17 mouse cellular contexts compared by ENCODE assay signal in genomic region chr3:138096263-138097028, GRCm38 (mm10). TPM values are rescaled to one million over a fixed set of nuclear protein-coding genes. Genes with fewer than 3 reads are reported as not detected.
DNase-seq lines count a peak whose midpoint lies in the region; ATAC-seq lines count a peak whose summit lies in the region.
"Had no signal": no experiment of that assay in that cellular context is flagged by ENCODE, and none has a peak within 500 bp of the region (broad histone marks: within the 10 kb centered on the region; RNA-seq: fewer than 3 reads in every experiment).

No protein-coding gene starts in this region.

- H3K4me1 ChIP-seq in hindbrain, embryonic 16.5 days (ENCODE audit: control insufficient read depth, insufficient read depth, low read depth, low read length): no peaks in the 10 kb centered on the region
- H3K4me1 ChIP-seq in hindbrain, embryonic 12.5 days: no peaks in the 10 kb centered on the region
- H3K4me1 ChIP-seq in lung, embryonic 16.5 days (replicated peaks; ENCODE audit: control insufficient read depth, insufficient read depth, low read length): peaks cover 10% of the 10 kb centered on the region
- peaks cover 26% of the 10 kb centered on the region for H3K4me1 ChIP-seq in embryonic facial prominence, embryonic 13.5 days
- H3K4me1 ChIP-seq: forebrain, embryonic 13.5 days; limb, embryonic 15.5 days; midbrain, embryonic 12.5 days; neural tube, embryonic 13.5 days had no signal

- no peak overlapping the region for H3K27ac ChIP-seq in hindbrain, embryonic 16.5 days (ENCODE audit: low read depth, low read length)
- H3K27ac ChIP-seq in hindbrain, embryonic 12.5 days: no peak overlapping the region
- H3K27ac ChIP-seq in lung, embryonic 16.5 days (ENCODE audit: low read length): peak overlapping the region; percentile 56; the same call in 1 of the 2 replicates
- peak overlapping the region; percentile 78 for H3K27ac ChIP-seq in embryonic facial prominence, embryonic 13.5 days
- H3K27ac ChIP-seq: forebrain, embryonic 13.5 days; kidney, postnatal 0 days; limb, embryonic 15.5 days; midbrain, embryonic 12.5 days; neural tube, embryonic 13.5 days had no signal

- no peak overlapping the region for H3K4me3 ChIP-seq in hindbrain, embryonic 16.5 days (ENCODE audit: low read length)
- H3K4me3 ChIP-seq in hindbrain, embryonic 12.5 days: no peak overlapping the region
- H3K4me3 ChIP-seq in lung, embryonic 16.5 days (ENCODE audit: low read length): no peak overlapping the region
- no peak overlapping the region for H3K4me3 ChIP-seq in embryonic facial prominence, embryonic 13.5 days
- H3K4me3 ChIP-seq: forebrain, embryonic 13.5 days; limb, embryonic 15.5 days; midbrain, embryonic 12.5 days; neural tube, embryonic 13.5 days had no signal

- no peaks in the 10 kb centered on the region for H3K27me3 ChIP-seq in hindbrain, embryonic 16.5 days (replicated peaks; ENCODE audit: control insufficient read depth, insufficient read depth, low read length)
- no peaks in the 10 kb centered on the region for H3K27me3 ChIP-seq in hindbrain, embryonic 12.5 days
- H3K27me3 ChIP-seq in lung, embryonic 16.5 days (ENCODE audit: control insufficient read depth, insufficient read depth, low read depth, low read length): no peaks in the 10 kb centered on the region
- H3K27me3 ChIP-seq in embryonic facial prominence, embryonic 13.5 days: no peaks in the 10 kb centered on the region
- H3K27me3 ChIP-seq: forebrain, embryonic 13.5 days; limb, embryonic 15.5 days; midbrain, embryonic 12.5 days; neural tube, embryonic 13.5 days had no signal

- ATAC-seq in hindbrain, embryonic 16.5 days: 0 out of 2 replicates have a peak, but pooled peaks have one; percentile 40
- no peak for ATAC-seq in hindbrain, embryonic 12.5 days (ENCODE audit: low FRiP score)
- ATAC-seq in lung, embryonic 16.5 days (ENCODE audit: low read depth): no peak
- ATAC-seq in embryonic facial prominence, embryonic 13.5 days (ENCODE audit: insufficient number of reproducible peaks, insufficient read depth, low FRiP score, low TSS enrichment, low read depth): no peak

- H3K36me3 ChIP-seq in hindbrain, embryonic 16.5 days (ENCODE audit: control insufficient read depth, insufficient read depth, low read length): no peaks in the 10 kb centered on the region
- no peaks in the 10 kb centered on the region for H3K36me3 ChIP-seq in hindbrain, embryonic 12.5 days
- no peaks in the 10 kb centered on the region for H3K36me3 ChIP-seq in lung, embryonic 16.5 days (ENCODE audit: control insufficient read depth, insufficient read depth, low read length)
- no peaks in the 10 kb centered on the region for H3K36me3 ChIP-seq in embryonic facial prominence, embryonic 13.5 days
- H3K36me3 ChIP-seq: limb, embryonic 15.5 days; midbrain, embryonic 12.5 days; neural tube, embryonic 13.5 days had no signal

- H3K9me3 ChIP-seq in hindbrain, embryonic 16.5 days (ENCODE audit: control insufficient read depth, low read length): no peaks in the 10 kb centered on the region
- H3K9me3 ChIP-seq in hindbrain, embryonic 12.5 days (replicated peaks): no peaks in the 10 kb centered on the region
- H3K9me3 ChIP-seq in lung, embryonic 16.5 days (ENCODE audit: control insufficient read depth, low read length): no peaks in the 10 kb centered on the region
- no peaks in the 10 kb centered on the region for H3K9me3 ChIP-seq in embryonic facial prominence, embryonic 13.5 days
- H3K9me3 ChIP-seq: forebrain, embryonic 13.5 days; limb, embryonic 15.5 days; midbrain, embryonic 12.5 days; neural tube, embryonic 13.5 days had no signal

- H3K4me2 ChIP-seq in hindbrain, embryonic 16.5 days (ENCODE audit: low read length): no peak overlapping the region
- no peak overlapping the region for H3K4me2 ChIP-seq in hindbrain, embryonic 12.5 days (replicated peaks)
- H3K4me2 ChIP-seq in lung, embryonic 16.5 days (ENCODE audit: low read depth, low read length): no peak overlapping the region
- H3K4me2 ChIP-seq in embryonic facial prominence, embryonic 13.5 days: no peak overlapping the region
- H3K4me2 ChIP-seq: forebrain, embryonic 13.5 days; limb, embryonic 15.5 days; midbrain, embryonic 12.5 days; neural tube, embryonic 13.5 days had no signal

- 77% methylated on average over 19 of the region's 19 CpGs for WGBS in hindbrain, embryonic 16.5 days
- WGBS in hindbrain, embryonic 12.5 days: 82% methylated on average over 19 of the region's 19 CpGs
- WGBS in lung, embryonic 16.5 days: 79% methylated on average over 19 of the region's 19 CpGs
- WGBS in embryonic facial prominence, embryonic 13.5 days: 89% methylated on average over 19 of the region's 19 CpGs

- no peak for DNase-seq in lung, adult 18-20 months
- DNase-seq in adrenal gland, postnatal 10 days: peak; percentile 41
- DNase-seq in cerebellum, adult 11-12 months: no peak
- DNase-seq: lung, postnatal 36 days had no signal

- H3K9ac ChIP-seq in hindbrain, embryonic 16.5 days (ENCODE audit: low read depth, low read length): no peak overlapping the region
- no peak overlapping the region for H3K9ac ChIP-seq in hindbrain, embryonic 12.5 days
- no peak overlapping the region for H3K9ac ChIP-seq in lung, embryonic 16.5 days (ENCODE audit: low read length)
- no peak overlapping the region for H3K9ac ChIP-seq in embryonic facial prominence, embryonic 13.5 days
- H3K9ac ChIP-seq: forebrain, embryonic 13.5 days; limb, embryonic 15.5 days; midbrain, embryonic 12.5 days; neural tube, embryonic 13.5 days had no signal

RNA-seq across cellular contexts. Expression of gene Gm5105, which starts 29.3 kb away (rescaled TPM):
- 0.10 and 0.20 TPM in 2 replicates for polyA plus RNA-seq in hindbrain, embryonic 16.5 days (2015; fragmentation: Nextera tagmentation; extraction: Ambion mirVana)
- polyA plus RNA-seq in hindbrain, embryonic 12.5 days (2016; fragmentation: Nextera tagmentation; extraction: Ambion mirVana): not detected in 2 replicates
- polyA plus RNA-seq in lung, embryonic 16.5 days (2015; fragmentation: Nextera tagmentation; extraction: Ambion mirVana): 0.11 TPM in 1 of 2 replicates, not detected in the other
- total RNA-seq in adrenal gland, postnatal 10 days (2021): under 1 TPM in 1 of 2 experiments, not detected in 1; 0.33 TPM
- polyA plus RNA-seq in embryonic facial prominence, embryonic 13.5 days (2015; fragmentation: Nextera tagmentation; extraction: Ambion mirVana): 0.40 TPM in 1 of 2 replicates, not detected in the other
- total RNA-seq: common myeloid progenitor, adult 5-6 weeks; left cerebral cortex, postnatal 10 days had no signal
- polyA plus RNA-seq: forebrain, embryonic 13.5 days; midbrain, embryonic 12.5 days; stomach, embryonic 14.5 days; thymus, postnatal 0 days had no signal

RNA-seq across cellular contexts. Expression of gene 1110002E22Rik, which starts 31.6 kb away (rescaled TPM):
- polyA plus RNA-seq in hindbrain, embryonic 16.5 days (2015; fragmentation: Nextera tagmentation; extraction: Ambion mirVana): 0.06 and 0.40 TPM in 2 replicates
- 0.42 and 0.45 TPM in 2 replicates for polyA plus RNA-seq in hindbrain, embryonic 12.5 days (2016; fragmentation: Nextera tagmentation; extraction: Ambion mirVana)
- polyA plus RNA-seq in lung, embryonic 16.5 days (2015; fragmentation: Nextera tagmentation; extraction: Ambion mirVana): 0.65 and 0.88 TPM in 2 replicates
- 10 to 100 TPM in 1 of 2 experiments, 1 to 10 TPM in 1; 2.5 to 11.6 TPM for total RNA-seq in adrenal gland, postnatal 10 days (2021)
- polyA plus RNA-seq in embryonic facial prominence, embryonic 13.5 days (2015; fragmentation: Nextera tagmentation; extraction: Ambion mirVana): 0.40 and 0.41 TPM in 2 replicates
- total RNA-seq: common myeloid progenitor, adult 5-6 weeks had no signal

RNA-seq across cellular contexts. Expression of gene Trmt10a, which starts 46.8 kb away (rescaled TPM):
- polyA plus RNA-seq in hindbrain, embryonic 16.5 days (2015; fragmentation: Nextera tagmentation; extraction: Ambion mirVana): 6.4 and 7.9 TPM in 2 replicates
- polyA plus RNA-seq in hindbrain, embryonic 12.5 days (2016; fragmentation: Nextera tagmentation; extraction: Ambion mirVana): 11.8 and 11.9 TPM in 2 replicates
- 9.9 and 11.4 TPM in 2 replicates for polyA plus RNA-seq in lung, embryonic 16.5 days (2015; fragmentation: Nextera tagmentation; extraction: Ambion mirVana)
- total RNA-seq in adrenal gland, postnatal 10 days (2021): 10 to 100 TPM in 1 of 2 experiments, 1 to 10 TPM in 1; 8.2 to 10.9 TPM
- 12.4 and 14.0 TPM in 2 replicates for polyA plus RNA-seq in embryonic facial prominence, embryonic 13.5 days (2015; fragmentation: Nextera tagmentation; extraction: Ambion mirVana)

RNA-seq across cellular contexts. Expression of gene Mttp, which starts 48.3 kb away (rescaled TPM):
- 8.4 and 8.5 TPM in 2 replicates for polyA plus RNA-seq in hindbrain, embryonic 16.5 days (2015; fragmentation: Nextera tagmentation; extraction: Ambion mirVana)
- polyA plus RNA-seq in hindbrain, embryonic 12.5 days (2016; fragmentation: Nextera tagmentation; extraction: Ambion mirVana): 10.0 and 11.1 TPM in 2 replicates
- 8.6 and 9.1 TPM in 2 replicates for polyA plus RNA-seq in lung, embryonic 16.5 days (2015; fragmentation: Nextera tagmentation; extraction: Ambion mirVana)
- total RNA-seq in adrenal gland, postnatal 10 days (2021): 10 to 100 TPM; 16.3 to 30.1 TPM
- 8.7 and 13.3 TPM in 2 replicates for polyA plus RNA-seq in embryonic facial prominence, embryonic 13.5 days (2015; fragmentation: Nextera tagmentation; extraction: Ambion mirVana)

Comparison
In these comparisons a context has a peak if more than half of its experiments do, and no peak if none do; other contexts are left out.
1. H3K27ac ChIP-seq: peak in lung, embryonic 16.5 days (single experiment) and embryonic facial prominence, embryonic 13.5 days (single experiment); none in hindbrain, embryonic 16.5 days (single experiment) and hindbrain, embryonic 12.5 days (single experiment).